Mouse (Mus musculus): ENCODE results near the gene Pkp2. TPM values are rescaled to one million over a fixed set of nuclear protein-coding genes. Genes with fewer than 3 reads are reported as not detected.

The Pkp2 gene
- polyA plus RNA-seq (2017; shearing (Covaris generic)), result 1 to 10 TPM in 1 of 2 experiments, under 1 TPM in 1; 0.66 to 2.9 TPM

DNA sequence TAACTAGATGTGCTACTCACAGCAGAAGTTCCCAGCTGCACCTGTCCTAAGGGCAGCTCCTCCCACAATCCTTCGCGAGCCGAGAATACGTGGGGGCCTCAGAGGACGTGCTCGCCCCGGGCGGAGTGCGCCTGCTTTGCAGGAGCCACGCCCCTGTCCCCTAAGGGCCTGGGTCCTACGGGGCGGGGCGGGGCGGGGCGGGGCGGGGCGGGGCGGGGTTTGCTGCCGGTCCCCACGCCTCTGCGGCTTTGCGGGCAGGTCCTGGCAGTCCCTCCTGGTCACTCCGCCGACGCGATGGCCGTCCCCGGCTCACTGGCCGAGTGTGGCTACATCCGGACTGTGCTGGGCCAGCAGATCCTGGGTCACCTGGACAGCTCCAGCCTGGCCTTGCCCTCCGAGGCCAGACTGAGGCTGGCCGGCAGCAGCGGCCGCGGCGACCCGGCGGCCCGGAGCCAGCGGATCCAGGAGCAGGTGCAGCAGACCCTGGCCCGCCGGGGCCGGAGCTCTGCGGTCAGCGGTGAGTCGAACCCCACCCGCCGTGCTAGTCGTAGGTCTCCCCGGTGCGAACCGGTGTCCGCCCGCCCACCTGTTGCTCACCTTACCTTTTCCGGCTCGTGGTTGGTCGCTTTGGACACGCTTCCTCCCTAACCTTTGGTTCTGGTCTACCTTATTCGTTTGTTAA lies at the start of gene Pkp2:
TSS of gene Pkp2 (plus strand) at position 240 of the 682 bp plus-strand sequence.

DNA sequence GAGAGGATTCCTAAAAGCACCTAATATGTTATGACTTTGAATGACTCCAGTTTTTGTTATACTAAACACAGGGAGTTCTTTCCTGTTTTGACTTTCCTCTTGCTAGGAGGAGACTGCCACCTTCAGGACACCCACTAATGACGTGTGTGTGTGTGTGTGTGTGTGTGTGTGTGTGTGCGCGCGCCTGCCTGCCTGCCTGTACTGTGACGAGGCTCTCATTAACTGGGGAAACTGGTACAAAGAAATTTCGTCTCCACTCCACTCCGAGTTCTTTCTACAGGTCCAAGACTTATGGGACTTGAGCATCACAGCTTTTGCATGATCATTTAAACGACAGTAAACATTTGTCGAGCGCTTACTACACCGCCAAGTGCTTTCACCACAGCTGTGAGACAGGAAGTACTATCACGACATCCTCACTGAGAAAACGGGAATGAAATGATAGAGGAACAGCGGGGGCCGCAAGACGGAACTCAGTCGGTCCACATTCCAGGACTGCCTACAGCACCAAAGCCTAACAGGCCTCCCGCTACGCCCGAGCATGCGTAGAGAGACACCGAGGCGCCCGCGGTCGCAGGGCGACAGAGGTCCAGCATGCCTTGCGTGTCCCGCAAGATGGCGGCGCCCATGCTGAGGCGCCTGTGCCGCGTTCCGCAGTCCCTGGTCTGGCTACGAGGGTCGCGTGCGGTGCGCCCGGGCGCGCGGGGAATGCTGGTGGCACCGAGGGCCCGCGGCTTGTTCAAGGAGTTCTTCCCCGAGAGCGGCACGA lies 89.4 kb downstream of the Pkp2 start, which contains the start of gene Yars2:
TSS of gene Yars2 (plus strand) at position 597 of the 769 bp plus-strand sequence.

Other genes starting within 250 kb of the Pkp2 start
- gene Yars2, start 89.6 kb downstream of the Pkp2 start, polyA plus RNA-seq (2017; shearing (Covaris generic)), result 10 to 100 TPM; 29.6 to 46.8 TPM
- gene Dnm1l, start 145.6 kb downstream of the Pkp2 start, polyA plus RNA-seq (2017; shearing (Covaris generic)), result 10 to 100 TPM; 50.9 to 56.1 TPM

All from inflammation-experienced regulatory T-cells (primary cell).